Mouse (Mus musculus): ENCODE measurements around the gene Tspan17.

The Tspan17 gene

DNA sequence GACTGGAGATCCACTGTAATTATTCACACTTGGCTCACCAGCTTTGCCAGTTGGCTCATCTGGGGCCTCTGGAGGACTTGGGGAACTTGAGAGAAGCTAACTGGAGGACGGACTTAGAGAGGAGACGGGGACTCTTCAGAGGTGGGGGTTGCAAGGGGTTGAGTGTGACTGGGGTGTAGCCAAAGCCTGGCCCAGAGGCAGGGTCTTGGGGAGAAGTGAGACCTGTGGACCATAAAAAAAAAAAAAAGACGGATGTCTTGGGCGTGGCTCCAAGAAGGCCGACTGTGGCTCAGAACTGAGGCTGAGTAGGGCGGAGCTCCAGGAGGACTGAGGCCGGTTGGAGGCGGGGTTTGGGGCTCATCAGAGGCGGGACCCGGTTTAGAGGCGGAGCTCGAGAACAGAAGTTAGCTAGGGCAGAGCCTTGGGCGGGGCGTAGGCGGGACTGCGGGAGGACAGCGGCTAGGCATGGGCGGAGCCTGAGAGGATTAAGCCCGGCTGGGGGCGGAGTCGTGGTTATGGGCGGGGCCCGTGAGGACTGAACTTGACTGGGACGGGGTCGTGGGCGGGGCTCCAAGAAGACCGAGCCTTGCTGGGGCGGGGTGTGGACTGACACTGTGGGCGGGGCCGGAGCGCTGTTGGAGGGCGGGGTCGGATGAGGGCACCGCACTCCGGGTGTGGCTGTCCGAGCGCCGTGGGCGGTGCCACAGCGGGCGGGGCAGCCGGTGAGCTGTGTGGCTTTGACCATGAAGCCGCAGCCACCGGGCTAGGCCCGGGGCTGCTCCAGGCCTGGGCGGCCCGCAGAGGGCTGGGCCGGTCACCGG, at the start of gene Tspan17:
Gene Tspan17, plus strand, starts transcription at position 638 of the 821 bp plus-strand sequence.
- DNase-seq (ENCODE audit: low read depth, low spot score): peak; percentile 97

DNA sequence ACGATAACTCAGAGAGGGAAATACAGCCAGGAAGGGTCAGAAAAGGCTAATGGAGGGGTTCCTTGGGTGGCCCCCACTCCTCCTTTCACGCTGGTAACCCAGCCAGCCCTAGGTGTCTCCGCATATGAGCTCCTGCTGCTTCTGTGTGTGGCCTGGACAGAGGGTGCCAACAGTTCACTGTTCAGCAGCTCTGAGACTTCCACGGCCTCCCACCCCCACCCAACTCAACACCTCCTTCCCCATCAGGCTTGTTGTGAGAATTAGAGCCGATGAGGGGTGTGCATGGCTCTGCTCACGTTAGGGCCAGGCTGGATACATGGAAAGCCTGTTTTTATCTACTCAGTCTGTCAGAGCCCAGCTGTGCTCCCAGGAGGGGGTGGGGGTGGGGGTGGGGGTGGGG, 43.1 kb upstream of the Tspan17 start:
- H3K36me3 ChIP-seq (ENCODE audit: control insufficient read depth, insufficient read depth, low read length, poor library complexity, severe bottlenecking): no peaks in the 10 kb centered on the region
- DNase-seq (ENCODE audit: low read depth, low spot score): no peak
- no peaks in the 10 kb centered on the region; the same call in 1 of the 2 replicates for H3K27me3 ChIP-seq (ENCODE audit: control insufficient read depth, insufficient read depth, low read length, poor library complexity, severe bottlenecking)

More for the DNA sequence above, at the start of gene Tspan17:
- H3K27me3 ChIP-seq (ENCODE audit: control insufficient read depth, insufficient read depth, low read length, poor library complexity, severe bottlenecking): no peaks in the 10 kb centered on the region
- no peaks in the 10 kb centered on the region for H3K36me3 ChIP-seq (ENCODE audit: control insufficient read depth, insufficient read depth, low read length, poor library complexity, severe bottlenecking)

DNA sequence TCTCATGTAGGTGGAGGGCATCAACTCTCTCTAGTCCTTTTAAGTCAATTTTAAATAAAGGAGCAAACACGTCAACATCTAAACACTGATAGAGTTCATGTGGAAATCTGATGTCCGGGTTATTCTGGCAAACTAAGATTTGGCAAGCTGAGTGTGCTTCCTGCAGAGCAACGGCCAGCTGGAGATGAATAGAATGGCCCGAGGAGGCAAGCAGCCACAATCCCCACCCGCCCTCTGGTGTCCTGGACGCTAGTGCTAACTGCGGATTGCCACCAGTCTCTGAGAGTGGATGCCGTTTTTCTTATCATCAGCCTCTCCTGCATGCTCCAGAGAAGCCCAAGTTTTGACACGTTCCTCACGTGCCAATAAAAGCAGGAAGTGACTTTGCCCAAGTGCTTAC, 42.3 kb upstream of the Tspan17 start:
- H3K36me3 ChIP-seq (ENCODE audit: control insufficient read depth, insufficient read depth, low read length, poor library complexity, severe bottlenecking): no peaks in the 10 kb centered on the region
- no peaks in the 10 kb centered on the region; the same call in 1 of the 2 replicates for H3K27me3 ChIP-seq (ENCODE audit: control insufficient read depth, insufficient read depth, low read length, poor library complexity, severe bottlenecking)
- DNase-seq (ENCODE audit: low read depth, low spot score): no peak

DNA sequence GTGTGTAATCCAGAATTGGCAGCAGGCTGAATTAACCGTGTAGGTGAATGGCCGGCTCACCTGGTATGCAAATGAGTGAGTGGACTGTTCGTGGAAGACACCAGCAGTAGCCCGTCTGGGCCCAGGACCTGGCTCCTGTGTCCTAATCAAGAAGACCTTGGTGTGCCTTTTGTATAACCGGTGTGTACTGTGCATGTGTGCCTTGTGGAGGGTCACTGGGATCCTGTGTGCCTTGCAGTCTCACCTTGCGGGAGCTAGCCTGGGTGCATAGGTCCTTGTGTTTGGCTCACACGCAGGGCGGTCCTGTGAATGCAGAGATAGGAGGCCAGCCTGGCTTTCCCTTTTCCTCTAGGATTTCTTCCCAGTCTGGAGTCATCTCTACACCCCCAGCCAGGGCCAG, 41.0 kb upstream of the Tspan17 start:
- H3K27me3 ChIP-seq (ENCODE audit: control insufficient read depth, insufficient read depth, low read length, poor library complexity, severe bottlenecking): no peaks in the 10 kb centered on the region; the same call in 1 of the 2 replicates
- H3K36me3 ChIP-seq (ENCODE audit: control insufficient read depth, insufficient read depth, low read length, poor library complexity, severe bottlenecking): no peaks in the 10 kb centered on the region

DNA sequence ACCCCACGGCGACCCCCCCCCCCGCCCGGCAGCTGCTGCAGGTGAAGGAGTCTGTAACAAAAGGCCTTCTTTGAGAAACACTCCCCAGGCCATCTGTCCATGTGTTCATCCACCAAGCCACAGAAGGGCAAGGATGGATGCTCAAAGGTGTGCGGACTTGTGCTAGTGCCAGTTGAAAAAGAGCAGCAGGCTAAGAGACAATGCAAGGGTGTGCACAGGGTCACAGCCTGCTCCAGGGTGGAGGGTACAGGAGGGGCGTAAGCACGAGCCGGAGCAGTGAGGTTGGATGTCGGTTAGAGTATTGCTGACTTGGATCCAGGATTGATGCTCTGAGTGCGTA, 40.5 kb upstream of the Tspan17 start:
- Histone ChIP-seq H3K27me3 (ENCODE audit: control insufficient read depth, insufficient read depth, low read length, poor library complexity, severe bottlenecking) (no peaks in the 10 kb centered on the region; the same call in 1 of the 2 replicates), H3K36me3 (ENCODE audit: control insufficient read depth, insufficient read depth, low read length, poor library complexity, severe bottlenecking) (no peaks in the 10 kb centered on the region)
- no peak for DNase-seq (ENCODE audit: low read depth, low spot score)

More for the DNA sequence above, 41.0 kb upstream of the Tspan17 start:
- DNase-seq (ENCODE audit: low read depth, low spot score): no peak

DNA sequence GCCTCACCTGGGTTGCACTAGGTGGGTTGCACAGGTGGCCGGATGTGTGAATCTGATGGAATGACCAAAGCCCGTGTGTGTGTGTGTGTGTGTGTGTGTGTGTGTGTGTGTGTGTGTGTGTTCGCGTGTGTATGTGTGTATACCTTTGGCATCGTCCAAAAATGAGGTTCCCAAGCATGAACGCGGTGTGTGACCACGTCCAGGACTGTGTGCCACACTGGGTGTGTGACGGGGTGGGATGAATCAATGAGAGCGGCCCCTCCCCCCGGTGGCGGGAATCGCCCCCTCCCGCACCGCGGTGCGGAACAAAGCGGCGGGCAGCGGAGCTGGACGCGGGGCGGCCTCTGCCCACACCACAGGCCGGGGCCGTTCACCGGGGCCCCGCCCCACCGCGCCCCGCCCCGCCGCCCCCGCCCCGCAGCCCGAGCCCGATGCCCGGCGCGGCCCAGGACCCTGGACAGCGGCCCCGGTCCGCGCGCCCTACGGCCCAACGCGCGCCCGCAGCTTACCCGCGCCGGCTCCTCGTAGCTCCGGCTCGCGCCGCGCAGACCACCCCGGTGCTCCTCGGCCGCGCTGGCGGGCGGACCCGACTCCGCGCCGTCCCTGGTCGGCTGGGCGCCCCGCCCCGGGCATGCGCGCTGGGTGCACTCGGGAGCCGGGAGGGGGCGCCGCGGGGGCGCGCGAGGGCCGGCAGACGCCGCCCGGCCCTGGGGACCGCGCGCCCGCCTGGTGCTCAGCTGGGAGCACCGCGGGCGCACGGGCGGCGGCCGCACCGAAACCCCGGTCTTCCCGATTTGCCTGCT, 39.9 kb upstream of the Tspan17 start:
- DNase-seq (ENCODE audit: low read depth, low spot score): peak; percentile 11
- Histone ChIP-seq H3K27me3 (ENCODE audit: control insufficient read depth, insufficient read depth, low read length, poor library complexity, severe bottlenecking) (no peaks in the 10 kb centered on the region; the same call in 1 of the 2 replicates), H3K36me3 (ENCODE audit: control insufficient read depth, insufficient read depth, low read length, poor library complexity, severe bottlenecking) (no peaks in the 10 kb centered on the region)

DNA sequence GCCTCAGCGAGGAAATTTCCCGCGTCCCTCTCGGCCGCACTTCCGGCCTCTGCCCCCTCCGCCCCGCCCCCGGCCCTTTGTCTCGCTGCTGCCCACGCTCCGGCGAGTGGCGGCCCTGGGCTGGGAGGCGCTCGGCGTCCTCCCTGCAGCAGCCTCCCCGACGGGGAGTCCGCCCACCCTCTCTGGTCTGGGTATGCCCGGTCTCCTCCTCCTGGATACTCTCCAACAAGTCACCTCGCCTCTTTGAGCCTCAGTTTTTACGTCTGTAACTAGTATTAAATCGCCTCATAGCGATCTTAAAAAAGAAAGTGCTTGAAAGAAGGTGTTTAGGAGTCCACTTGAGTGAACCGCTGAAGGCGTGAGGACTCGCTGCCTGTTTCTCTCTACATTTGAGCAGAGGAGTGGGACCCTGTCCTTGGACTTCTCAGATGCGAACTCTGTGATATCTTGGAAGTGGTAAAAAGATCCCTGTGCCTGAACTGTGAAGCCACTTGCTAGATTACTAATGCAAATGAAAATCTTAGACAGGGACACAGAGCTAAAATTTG, 39.2 kb upstream of the Tspan17 start, which contains the start of gene Gprin1:
Gene Gprin1, minus strand, starts transcription at position 11 of the 548 bp plus-strand sequence.
- no peak for DNase-seq (ENCODE audit: low read depth, low spot score)
- Histone ChIP-seq H3K27me3 (ENCODE audit: control insufficient read depth, insufficient read depth, low read length, poor library complexity, severe bottlenecking) (no peaks in the 10 kb centered on the region; the same call in 1 of the 2 replicates), H3K36me3 (ENCODE audit: control insufficient read depth, insufficient read depth, low read length, poor library complexity, severe bottlenecking) (no peaks in the 10 kb centered on the region)

DNA sequence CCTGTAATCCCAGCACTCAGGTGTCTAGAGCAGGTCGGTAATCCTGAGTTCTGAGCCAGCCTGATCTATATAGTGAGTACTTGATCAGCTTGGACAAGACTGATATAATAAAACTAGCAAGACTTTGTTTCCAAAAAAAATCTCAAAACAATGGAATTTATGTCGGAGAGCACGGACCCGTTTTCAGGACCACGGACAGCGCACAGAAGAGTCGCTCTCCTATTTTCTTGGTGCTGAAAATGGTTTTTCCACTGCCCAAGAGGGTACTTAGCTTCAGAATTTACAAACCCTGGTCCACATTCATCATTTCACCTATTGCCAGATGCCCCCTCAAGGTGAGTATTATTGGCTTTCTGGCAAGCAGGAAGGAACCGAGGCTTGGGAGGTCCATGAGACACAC, 38.5 kb upstream of the Tspan17 start:
- DNase-seq (ENCODE audit: low read depth, low spot score): peak; percentile 34
- H3K27me3 ChIP-seq (ENCODE audit: control insufficient read depth, insufficient read depth, low read length, poor library complexity, severe bottlenecking): no peaks in the 10 kb centered on the region; the same call in 1 of the 2 replicates
- no peaks in the 10 kb centered on the region for H3K36me3 ChIP-seq (ENCODE audit: control insufficient read depth, insufficient read depth, low read length, poor library complexity, severe bottlenecking)

DNA sequence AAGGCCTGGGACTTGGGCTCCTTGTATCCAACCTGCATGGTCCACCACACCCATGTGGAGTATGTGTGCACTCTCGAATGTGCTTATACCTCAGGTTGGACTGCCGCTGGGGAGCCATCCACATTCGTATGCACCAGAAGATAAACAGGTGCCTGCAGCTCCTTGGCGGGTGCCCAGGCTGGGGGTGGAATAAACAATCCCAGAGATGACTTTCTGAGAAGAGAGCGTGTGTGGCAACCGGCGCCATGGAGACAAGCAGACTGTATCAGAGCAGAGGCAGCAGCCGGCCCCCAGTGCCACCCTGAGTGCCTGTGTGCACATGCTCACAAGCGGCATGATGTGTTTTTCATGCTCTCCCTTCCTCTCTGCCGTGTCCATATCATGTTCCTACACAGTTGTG, 36.5 kb upstream of the Tspan17 start:
- H3K27me3 ChIP-seq (ENCODE audit: control insufficient read depth, insufficient read depth, low read length, poor library complexity, severe bottlenecking): no peaks in the 10 kb centered on the region; the same call in 1 of the 2 replicates
- no peaks in the 10 kb centered on the region for H3K36me3 ChIP-seq (ENCODE audit: control insufficient read depth, insufficient read depth, low read length, poor library complexity, severe bottlenecking)
- no peak for DNase-seq (ENCODE audit: low read depth, low spot score)

DNA sequence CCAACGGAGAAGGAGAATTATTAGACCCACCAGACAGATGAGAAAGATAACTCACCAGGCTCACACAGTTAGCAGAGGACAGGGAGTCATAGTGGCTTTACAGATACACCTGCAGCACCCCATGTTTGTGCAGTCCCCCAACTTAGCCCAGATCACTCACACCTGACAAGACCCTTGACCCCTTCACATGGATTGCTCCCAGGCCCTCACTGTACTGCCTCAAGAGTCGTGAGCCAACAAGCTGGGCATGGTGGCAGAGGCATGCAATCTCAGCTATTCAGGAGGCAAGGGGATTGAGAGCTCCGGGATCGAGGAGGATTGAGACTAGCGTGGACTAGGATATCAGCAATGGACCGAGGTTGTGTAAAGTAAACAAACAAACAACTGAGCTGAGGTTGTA, 35.4 kb upstream of the Tspan17 start:
- no peak for DNase-seq (ENCODE audit: low read depth, low spot score)
- Histone ChIP-seq H3K27me3 (ENCODE audit: control insufficient read depth, insufficient read depth, low read length, poor library complexity, severe bottlenecking) (no peaks in the 10 kb centered on the region), H3K36me3 (ENCODE audit: control insufficient read depth, insufficient read depth, low read length, poor library complexity, severe bottlenecking) (no peaks in the 10 kb centered on the region)

DNA sequence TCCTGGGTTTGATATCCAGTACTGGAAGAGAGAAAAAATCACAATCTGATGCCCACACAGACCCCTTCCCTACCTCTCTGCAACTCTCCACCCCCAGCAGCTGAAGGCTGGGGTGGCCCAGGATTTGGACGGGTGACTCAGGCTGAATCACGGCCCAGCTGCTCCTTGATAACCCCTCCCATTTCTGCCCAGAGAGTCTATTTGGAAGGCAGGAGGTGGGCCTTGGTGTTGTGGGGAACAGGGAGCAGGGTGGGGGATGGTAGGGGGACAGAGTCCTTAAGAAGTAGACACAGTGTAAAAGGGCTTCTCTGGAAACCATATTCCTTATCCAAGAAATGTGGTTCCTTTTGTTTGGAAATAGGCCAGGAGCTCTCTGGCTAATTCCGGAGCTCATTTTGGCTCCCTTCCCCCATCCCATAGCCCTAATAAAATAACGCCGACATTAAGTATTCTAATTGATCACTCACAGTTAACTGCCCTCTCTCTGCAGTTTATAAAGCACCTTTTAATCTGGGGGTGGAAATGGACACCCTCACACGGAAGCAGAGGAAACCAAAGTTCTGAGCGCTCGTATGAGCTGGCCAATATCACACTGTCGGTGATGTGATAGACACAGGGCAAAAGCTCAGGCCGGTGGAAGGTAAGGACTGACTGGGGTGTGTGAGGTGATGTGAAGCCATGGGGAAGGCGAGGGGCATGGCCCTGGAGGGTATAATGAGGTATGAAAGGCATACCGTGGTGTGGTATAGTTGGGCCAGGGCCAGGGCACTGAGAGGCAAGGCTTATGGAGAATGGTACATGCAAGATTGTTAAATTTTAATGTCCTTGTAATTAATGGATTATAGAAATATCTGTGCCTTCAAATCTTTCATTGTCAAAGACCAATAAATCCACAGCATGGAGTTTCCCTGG, 34.8 kb upstream of the Tspan17 start:
- DNase-seq (ENCODE audit: low read depth, low spot score): no peak
- Histone ChIP-seq H3K36me3 (ENCODE audit: control insufficient read depth, insufficient read depth, low read length, poor library complexity, severe bottlenecking) (no peaks in the 10 kb centered on the region), H3K27me3 (ENCODE audit: control insufficient read depth, insufficient read depth, low read length, poor library complexity, severe bottlenecking) (no peaks in the 10 kb centered on the region)

DNA sequence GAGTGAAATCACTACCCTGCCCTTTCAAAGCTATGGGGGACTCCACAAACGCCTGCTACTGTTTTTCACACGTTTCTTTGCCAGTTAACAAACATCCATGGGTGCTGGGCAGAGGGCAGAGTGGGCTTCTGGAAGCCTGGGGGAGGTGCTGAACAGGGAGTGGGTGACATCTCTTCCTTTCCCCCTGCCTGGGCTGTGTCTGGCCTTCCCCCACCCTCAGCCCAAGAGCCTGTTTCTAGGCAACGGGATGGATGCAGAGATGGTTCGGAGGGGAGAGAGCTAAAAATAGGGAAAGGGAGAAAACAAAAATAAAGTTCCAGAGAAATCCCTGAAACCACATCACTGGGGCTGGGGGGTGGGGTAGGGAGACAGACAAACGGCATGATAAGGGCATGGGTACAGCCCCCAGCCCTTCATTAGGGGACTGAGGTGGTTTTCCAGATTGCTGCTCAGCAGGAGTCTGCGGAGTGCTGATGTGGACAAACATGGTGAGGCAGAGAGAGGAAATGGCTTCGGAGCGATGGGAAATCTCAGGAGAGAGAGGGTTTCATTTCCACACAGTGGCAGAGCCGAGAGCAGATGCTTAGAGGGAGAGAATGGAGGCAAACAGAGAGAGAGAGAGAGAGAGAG, 33.9 kb upstream of the Tspan17 start:
- no peak for DNase-seq (ENCODE audit: low read depth, low spot score)
- no peaks in the 10 kb centered on the region for H3K27me3 ChIP-seq (ENCODE audit: control insufficient read depth, insufficient read depth, low read length, poor library complexity, severe bottlenecking)

DNA sequence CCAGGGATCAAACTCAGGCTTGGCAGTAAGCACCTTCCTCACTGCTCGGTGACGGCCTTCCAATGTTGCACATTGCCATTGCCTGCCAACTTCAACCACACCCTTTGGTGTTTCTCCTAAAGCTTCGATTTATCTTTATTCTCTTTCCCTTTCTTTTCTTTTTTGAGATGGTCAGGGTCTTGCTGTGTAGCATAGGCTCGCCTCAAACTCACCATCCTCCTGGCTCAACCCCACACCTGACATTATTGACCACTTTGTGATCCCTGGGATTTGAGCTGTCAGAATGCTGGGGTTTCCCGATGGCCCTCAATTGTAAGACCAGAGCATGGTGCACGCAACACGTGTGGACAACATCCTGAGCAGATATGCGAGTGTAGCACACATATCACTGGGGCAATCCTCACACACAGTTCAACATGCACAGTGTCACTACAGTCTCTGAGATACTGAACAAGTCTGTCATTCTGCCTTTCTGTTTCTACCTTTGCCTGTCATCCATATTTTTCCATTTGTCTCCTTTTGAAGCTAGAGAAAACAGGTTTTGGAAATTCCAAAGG, 32.9 kb upstream of the Tspan17 start:
- H3K36me3 ChIP-seq (ENCODE audit: control insufficient read depth, insufficient read depth, low read length, poor library complexity, severe bottlenecking): no peaks in the 10 kb centered on the region
- no peak for DNase-seq (ENCODE audit: low read depth, low spot score)
- H3K27me3 ChIP-seq (ENCODE audit: control insufficient read depth, insufficient read depth, low read length, poor library complexity, severe bottlenecking): no peaks in the 10 kb centered on the region

More for the DNA sequence above, 33.9 kb upstream of the Tspan17 start:
- H3K36me3 ChIP-seq (ENCODE audit: control insufficient read depth, insufficient read depth, low read length, poor library complexity, severe bottlenecking): no peaks in the 10 kb centered on the region

Data from splenic B cell, adult 2 months (primary cell).